Mouse (Mus musculus) heart, postnatal 0 days (tissue): ENCODE measurements around the gene Ifrd2.

ENCODE experiments used
- CTCF ChIP-seq: IDR thresholded peaks from 2 replicates; pipeline ENCODE4 v1.5.1; 2016; ENCODE audit warnings: antibody characterized with exemption, control low read depth, low read depth
- EP300 ChIP-seq: IDR thresholded peaks from 2 replicates; pipeline ENCODE4 v1.6.1; 2016; ENCODE audit warnings: antibody characterized with exemption, low read depth

DNA sequence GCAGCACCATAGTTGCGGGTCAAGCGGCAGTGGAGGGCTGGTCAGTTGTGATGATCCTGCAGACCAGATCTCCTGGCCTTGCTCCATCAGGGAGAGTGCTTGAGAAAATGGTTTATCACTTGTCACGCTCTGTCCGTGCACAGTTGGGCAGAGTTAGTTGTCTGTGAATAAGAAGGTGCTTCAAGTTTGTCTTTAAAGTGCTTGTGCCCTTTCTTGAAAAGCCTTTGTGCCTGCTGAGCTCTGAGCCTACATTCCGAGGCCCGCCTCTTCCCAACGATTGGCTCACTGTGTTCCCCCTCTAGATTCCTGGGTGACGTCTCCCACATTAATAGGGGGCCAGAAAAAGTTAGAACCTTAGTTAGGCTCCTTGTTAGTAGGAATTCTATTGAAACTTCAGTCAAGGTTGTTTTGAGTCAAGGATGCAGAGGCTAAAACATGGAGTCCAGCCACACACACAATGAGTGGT, 35.5 kb upstream of the Ifrd2 start:
- TF ChIP-seq CTCF, result no peak
- no peak for TF ChIP-seq EP300
